Mouse (Mus musculus) gastrocnemius, postnatal 25 days (tissue): ENCODE measurements at regions not wholly inside any gene's neighbourhood (a gene's known extent, or its start where the extent isn't known, plus 50 kb on each side); places are given as distances from the start of the nearest gene placed in this dataset.

Experiments used
- DNase-seq: peaks from one replicate; pipeline ENCODE4 v3.0.0; 2022

DNA sequence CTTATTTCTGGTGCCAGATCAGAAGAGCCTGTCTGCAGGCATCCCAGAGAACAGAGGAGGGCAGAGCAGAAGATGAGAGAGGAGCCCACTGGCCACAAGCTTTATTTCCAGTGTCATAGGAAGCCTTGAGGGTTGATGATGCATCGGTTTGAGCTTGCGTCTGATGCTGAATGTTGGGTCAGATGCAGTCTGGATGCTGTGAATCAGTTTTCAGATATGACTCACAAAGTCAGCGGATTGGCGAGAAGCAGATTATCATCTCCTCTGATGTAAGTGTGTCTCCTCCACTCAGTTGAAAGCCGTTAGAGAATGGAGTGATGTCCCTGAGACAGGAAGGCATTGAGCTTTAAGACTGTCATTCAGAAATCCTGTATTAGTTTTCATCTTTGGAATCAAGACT, 197.3 kb upstream of the Gm6793 start:
- no peak for DNase-seq

DNA sequence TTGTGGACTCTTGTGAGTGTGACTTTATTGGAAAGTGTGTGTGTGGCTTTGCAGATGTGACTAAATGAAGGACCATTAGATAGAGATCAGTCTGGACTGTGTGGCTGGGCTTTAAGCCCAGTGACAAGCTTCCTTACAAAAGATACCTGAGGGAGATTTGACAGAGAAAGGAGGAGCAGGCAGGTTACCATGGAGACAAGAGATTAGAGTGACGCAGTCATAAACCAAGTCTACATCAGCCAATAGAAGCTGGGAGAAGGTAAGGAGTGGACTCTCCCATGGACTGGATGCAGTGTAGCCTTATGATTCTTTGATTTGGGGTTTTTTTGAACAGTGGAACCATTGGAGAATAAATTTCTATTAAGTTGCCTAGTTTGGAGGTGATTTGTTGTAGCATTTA, 181.6 kb upstream of the Gm6793 start:
- DNase-seq: no peak

DNA sequence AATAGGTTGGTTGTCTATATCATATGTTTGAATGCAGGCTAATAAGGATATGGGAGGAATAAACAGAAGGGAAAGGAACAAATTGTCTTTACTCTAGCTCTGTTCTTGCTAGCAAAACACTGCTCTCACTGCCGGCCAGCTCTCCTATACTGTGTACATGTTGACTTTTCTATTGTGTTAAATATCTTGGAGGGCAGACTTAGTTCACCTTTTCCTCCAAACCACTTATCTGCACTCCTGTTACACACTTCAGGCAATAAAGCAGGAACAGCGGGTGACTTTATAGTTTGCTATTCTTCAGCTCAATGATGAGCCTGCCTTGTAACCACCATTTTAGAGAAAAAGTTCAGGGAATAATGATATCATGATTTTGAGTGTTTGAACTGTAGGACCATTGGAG, 181.0 kb upstream of the Gm6793 start:
- DNase-seq: no peak

DNA sequence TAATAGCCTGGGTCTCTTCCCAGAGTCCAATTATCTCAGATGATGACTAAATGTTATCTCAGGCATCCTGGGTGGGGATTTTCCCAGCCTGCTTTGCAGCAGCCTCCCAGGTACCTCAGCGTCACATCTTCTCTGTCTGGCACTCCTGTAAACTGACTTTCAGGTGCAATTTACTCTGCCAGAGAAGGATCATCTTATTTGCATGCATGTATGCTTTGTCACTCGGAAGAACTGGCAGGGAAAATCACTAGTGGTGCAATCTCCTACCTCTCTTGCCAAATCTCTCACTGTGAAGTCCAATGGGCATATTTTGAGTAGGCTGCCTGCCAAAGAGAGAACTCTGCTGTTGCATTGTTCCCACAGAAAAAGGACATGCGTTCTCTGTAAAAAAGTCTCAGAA, 177.0 kb upstream of the Gm6793 start:
- DNase-seq: no peak

DNA sequence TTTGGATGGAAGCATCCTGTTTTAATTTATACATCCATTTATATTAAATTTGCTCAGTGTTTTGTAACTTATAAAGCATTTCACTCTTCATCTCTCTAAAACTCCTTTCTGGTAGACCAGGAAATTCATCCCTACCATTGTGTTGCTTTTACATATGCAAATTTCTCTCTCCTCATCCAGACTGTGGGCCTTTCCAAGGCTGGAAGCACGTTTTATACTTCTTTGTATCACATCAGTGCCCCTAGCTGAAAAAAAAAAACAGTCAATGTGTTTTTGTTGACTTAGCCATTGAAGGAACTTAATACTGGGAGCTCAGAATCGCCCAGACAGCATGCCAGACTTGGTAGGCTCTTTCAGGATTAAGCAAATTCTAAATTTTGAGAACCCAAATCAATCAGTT, 174.9 kb upstream of the Gm6793 start:
- no peak for DNase-seq

DNA sequence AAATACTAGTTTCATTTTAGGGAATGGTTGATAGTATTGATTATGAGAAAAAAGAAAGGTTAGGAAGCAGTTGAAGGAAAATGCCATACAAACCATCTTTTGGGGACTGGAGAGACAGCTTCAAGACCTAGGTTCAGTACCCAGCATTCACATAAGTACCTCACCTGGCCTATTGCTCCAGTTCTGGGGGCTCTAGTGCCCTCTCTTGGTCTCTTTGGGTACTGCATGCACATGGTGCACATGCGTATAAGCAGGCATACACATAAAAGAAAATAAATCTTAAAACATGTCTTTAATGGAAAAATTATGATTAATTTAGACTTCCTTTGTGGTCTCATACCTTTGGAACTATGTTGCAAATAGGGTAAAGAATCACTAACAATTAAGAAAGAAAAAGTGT, 155.3 kb upstream of the Gm6793 start:
- no peak for DNase-seq

DNA sequence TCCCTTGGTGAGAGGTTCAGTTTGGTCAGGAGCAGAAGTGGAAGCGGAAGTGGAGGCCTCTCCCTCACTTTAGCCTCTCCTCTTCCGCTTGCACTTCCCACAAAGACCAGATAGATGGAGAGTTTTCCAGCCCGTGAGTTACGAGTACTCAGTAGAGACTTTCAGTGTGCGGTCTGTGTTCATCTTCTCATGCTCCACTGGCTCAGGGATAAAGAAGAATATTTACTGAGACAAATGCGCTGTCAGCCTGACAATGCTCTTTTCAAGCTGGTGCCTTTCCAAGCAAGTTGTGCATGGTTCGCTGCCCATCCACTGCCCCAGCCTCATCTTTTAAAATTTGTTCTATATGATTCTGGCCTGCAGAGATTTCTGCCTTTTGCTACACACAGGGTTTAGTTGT, 141.8 kb upstream of the Gm6793 start:
- no peak for DNase-seq

DNA sequence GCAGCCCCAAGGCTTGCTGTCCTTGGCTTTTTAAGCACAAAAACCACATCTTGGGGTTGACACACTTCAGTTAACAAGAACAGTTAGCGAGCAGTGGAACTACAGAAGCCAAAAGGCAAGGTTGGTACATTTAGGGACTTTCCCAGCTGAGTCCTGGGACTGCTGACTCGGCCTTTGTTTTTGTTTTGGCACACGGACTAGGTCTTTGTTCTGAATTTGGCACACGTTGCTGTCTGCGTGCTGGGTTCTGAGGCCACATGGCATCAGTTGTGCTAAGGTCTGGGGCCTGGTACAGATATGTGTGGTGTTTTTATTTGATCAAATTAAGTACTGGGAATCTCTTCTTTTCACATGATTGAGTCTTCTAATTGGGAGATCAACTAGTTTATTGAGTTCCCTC, 124.1 kb upstream of the Gm6793 start:
- no peak for DNase-seq

DNA sequence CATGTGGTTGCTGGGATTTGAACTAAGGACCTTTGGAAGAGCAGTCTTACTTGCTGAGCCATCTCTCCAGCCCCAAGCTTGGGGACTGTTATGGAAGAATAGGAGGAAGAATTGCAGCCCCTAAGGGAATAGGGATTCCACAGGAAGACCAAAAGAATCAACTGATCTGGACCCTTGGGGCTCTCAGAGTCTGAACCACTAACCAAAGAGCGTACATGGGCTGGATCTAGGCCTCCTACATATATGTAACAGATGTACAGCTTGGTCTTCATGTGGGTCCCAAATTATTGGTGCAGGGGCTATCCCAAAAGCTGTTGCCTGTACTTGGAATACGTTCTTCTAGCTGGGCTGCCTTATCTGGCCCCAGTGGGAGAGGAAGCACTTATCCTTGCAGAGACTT, 115.4 kb upstream of the Gm6793 start:
- no peak for DNase-seq

DNA sequence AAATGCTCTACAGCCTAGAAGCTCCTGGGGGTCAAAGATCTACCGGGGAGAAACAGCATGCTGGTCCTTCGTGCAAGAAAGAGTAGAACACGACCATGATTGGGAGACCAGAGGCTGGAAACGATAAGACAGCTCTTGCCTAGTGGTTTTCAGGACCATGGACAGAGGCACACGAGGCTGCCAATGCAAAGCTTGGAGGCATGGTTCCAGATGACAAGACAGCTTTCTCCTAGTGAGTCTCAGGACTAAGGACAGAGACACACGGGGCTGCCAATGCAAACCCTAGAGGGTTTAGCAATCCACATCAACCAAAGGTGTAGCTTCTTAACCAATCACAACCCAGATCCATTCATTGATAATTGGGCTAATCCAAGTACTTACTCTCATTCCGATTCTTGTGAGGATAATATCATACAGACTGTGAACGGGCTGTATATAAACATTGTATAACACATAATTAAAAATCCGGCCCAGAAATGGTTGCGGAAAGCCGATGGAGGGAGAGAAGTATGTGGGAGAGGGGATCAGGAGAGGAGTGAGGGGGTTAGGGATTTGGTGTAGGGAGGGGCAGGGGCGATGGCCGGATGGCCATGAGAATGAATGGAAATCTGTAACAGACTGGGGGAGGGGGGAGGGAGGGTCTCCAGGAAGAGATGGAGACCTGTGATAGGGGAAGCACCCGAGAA, 114.1 kb upstream of the Gm6793 start:
- no peak for DNase-seq

DNA sequence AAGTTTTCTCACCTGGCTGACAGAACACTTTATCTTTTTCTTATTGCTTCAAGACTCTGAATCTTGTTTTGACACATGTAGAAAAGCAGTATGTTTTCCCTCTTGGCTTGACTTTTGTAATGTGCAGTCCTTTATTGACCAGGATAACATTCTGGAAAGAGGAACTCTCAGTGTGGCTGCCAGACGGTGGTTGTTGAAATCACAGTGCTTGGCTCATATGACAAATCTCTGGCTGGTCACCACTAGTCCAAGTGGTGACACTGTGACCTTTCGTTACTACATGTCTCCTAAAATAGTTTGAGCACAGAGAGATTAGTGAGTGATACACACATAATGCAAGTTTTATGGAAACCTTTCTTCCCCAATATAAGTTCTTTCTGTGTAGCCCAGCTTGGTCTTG, 97.1 kb upstream of the Gm6793 start:
- DNase-seq: no peak

DNA sequence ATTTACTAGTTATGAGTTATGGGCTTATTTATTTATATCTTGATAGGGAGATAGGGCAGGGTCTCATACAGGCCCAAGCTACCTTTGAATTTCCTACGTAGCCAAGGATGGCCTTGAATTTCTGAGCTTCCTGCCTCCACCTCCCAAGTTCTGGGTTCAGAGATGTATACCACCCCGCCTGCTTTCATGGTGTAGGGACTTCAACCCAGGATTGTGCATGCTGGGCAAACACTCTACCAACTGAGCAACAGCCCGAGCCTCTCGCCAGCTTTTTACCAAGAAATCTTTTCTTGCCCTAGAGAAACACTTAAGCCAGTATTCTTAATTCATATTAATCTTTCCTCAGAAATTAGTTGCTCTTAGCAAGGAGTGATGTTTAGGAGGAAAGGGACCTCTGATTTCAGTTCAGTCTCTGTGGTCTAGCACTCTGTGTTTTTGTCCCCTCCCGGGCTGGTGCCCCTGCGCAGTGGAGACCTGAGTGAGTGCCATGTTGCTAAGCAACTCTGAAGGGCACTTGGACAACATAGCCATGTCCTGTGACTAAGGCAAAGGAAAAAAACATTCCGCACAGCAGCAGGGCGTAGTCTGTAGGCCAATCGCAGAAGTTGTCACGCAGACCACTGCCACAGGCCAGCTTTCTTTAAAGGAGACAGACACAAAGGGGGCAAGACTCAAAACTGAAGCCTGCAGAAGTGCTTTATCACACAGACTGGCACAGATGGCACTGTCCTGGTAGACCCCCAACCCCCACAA, 83.2 kb upstream of the Gm6793 start:
- DNase-seq: peak; percentile 13

DNA sequence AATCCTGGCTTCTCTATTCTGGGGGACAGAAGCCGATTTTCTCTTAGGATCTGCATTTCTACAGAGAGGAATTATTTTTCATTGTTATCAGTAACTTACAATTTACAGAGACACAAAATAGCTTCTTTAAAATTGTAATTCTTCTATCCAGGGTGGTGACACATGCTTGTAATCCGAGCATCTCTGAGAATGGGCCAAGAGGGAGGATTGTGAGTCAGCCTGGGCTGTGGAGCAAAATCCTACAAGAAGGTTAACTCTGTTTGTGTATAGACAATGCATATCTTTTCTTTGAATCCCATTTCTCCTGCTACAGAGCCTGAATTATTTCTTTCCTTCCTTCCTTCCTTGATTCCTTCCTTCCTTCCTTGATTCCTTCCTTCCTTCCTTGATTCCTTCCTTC, 80.0 kb upstream of the Gm6793 start:
- no peak for DNase-seq

DNA sequence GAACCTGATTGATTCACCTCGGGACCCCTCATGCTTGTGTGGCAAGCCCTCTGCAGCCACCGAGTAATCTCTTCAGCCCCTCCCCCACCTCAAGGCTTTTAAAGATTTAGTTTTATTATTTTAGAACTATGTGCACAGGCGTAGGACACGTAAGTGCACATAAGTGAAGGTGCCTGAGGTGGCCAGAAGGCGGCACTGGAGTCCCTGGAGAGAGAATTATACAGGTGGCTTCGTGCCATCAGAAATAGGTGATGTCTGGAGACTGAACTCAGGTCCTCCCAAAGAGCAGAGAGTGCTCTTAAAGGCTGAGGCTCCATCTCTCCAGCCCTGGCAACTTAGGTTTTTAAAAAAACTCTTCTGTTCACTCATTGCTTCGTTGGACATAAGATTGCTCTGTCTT, 78.7 kb upstream of the Gm6793 start:
- DNase-seq: no peak

DNA sequence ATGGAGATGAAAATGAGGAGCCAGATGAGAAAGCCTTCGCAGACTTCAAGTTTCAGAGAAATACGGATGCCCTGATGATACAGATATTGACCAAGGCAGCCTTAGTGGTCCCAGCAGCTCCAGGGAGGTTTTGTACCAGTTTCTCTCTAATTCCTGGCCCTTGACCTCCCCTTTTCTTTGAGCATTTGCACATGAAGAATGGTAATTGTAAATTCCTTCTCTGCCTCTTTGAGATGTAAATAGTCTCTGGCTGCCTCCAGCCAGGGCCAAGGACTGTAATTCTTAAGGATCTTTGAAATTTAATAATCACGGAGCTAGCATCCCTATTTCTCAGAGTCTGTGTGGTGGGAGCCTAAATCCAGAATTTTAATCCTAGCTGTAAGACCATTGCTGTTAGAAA, 78.0 kb upstream of the Gm6793 start:
- DNase-seq: no peak

DNA sequence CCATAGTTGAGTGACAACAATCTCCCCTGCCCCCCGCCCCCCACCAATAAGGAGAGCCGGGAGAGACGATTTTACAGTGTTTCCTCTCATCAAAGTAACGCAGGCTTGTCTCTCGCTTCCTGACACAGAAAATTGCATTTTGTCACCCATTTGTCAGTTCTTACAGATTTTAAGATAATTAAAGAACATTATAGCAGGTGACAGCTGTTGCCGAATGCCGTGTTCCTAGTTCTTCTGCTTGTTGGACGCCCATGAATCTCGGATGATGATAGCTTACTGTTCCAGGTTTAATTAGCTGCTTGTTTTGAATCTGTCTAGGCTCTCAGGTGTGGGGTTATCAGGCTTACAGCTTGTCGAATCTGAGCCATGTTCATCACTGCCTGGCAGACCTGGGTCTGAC, 63.8 kb upstream of the Gm6793 start:
- no peak for DNase-seq

DNA sequence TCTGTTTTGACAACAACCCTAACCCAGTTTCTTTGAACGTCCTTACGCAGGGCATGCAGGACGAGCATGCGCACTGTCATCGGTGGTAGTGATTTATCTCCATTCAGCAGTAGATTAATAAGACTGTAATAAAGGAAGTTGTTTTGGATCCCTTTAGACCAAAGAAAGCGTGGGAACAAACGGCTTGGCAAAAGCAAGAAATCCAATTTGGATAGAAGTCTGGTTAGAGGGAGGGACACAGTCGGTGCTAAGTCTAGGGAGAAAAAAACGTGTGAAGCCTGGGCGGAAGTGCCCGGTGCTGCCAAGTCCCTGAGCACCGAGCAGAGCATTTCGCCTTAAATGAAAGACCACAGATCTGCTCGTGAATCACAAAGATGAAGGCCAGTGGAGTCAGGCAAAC, 57.4 kb upstream of the Gm6793 start:
- no peak for DNase-seq

DNA sequence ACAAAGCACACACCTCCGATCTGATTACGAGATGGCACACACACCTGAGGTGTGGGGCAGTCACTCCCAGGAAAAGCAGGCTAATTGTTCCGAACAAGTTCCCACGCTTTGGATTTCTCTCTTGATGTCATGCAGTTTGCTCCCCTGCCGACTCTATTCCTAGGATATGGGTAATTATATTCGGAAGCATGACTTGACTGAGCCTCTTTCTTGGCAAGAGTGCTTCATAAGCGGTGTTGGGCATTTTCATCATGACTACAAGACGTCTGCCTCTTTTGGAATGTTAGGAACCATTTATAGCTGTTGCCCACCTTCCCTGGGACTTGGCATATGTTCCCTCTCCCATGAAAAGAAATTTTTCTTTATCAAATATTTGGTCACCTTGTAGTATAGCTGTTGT, 55.4 kb upstream of the Gm6793 start:
- DNase-seq: no peak
